Mouse (Mus musculus) spleen, postnatal 4 days (tissue): ENCODE measurements around the gene Gjb1.

Experiments
- DNase-seq, 2 experiments: peaks; one replicate each; pipeline ENCODE4 v3.0.0; 2022; ENCODE audit warnings: low spot score in 2 of 2

The Gjb1 gene

GRCm38 (mm10) chrX:101396459-101396858 is 20.3 kb downstream of the Gjb1 start:
- no peak for DNase-seq

DNA sequence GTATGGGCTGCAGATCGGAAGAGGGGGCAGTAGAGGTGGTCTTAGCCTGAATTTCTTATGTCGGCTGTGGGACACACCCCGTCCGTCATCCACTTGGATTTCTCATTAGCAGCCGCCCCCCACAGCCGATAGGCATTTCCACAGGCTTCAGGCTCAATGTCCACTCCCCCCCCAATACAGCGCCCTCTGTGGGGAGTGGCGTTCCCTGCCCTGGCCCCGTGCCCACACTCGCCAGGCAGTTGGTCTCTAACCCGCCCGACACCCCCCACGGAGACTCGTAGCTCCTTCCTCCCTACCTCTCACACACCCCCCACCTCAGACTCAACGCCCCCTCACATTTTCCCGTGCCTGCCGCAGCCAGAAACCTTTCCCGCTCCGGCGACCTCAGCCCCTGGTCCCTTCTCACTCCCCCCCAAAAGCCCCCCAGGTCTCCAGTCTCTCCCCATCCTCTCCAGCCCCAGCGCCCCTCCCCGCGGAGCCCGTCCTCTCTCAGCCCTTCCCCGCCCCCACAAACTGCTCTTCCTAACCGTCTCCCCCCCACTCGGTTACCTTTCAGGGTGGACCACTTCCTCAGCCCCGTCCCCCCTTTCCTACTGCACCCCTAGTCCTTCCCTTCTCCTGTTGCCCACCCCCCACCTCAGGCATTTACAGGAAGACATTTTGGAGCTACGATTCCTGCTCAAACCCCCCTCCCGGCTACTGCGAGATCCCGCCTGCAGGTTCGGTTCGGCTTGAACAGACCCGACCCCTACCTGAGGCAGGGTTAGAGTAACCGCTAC is 43.0 kb downstream of the Gjb1 start:
- DNase-seq, result peak; percentile 43 to 70

GRCm38 (mm10) chrX:101419725-101420699 is 43.8 kb downstream of the Gjb1 start:
- peak; percentile 79 to 88 for DNase-seq

DNA sequence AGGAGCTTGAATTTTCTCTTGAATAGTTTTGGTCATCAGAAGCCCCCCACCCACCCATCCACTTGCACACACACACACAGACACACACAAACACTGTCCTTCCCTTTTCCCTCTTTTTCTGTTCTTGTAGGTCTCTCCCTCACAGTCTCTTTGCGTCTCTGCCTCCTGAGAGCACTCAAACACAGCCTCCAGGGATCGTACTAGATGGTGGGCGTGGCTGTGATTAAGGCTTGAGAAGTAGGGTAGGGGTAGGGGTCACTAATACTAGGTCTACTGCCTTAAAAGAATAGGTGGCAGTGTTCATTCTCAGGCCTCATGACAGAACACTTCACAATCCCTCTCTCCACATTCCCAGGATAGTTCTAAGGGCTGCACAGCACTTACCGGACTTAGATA is 44.5 kb downstream of the Gjb1 start, which contains the start of gene Zmym3:
Gene Zmym3, minus strand, starts transcription at position 150 of the 396 bp plus-strand sequence.
- no peak for DNase-seq

DNA sequence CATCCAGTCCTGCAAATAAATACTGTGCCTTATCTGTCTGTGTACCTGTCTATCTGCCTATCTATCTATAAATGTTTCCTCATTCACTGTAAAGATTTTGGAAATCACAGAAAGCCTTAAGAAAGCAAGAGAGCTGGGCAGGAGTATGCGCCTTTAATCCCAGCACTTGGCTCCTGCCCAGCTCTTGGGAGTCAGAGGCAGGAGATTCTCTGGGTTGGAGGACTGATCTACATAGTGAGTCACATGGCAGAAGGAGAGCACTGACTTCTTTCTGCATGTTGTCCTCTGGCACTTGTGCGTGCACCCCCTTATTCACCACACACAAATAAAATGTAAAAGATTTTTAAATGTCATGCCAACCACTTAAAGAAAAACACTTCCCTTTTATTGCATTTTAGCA is 47.3 kb downstream of the Gjb1 start:
- DNase-seq, result no peak

GRCm38 (mm10) chrX:101427774-101428173 is 51.6 kb downstream of the Gjb1 start:
- DNase-seq, result peak; percentile 24 to 68

DNA sequence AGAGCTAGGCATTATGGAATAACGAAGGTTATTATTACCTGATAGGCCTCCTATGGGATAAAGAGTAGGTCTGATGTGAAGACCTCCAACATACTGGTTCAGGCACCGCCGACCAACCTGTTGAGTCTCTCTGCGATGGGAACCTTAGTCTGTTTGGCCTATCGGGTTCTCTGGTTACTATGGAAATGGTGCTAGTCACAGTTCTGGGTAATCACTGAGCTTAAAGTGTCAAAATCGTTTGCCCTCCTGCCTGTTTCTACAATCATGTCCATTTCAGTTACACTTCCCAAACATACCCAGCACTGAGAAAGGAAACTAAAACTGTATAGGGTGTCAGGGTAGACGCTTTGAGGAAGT is 52.6 kb downstream of the Gjb1 start:
- DNase-seq, result peak in 1 of 2 experiments; percentile 13

- peak; percentile 77 to 86 for DNase-seq
Observed at GRCm38 (mm10) chrX:101429142-101429949, 53.2 kb downstream of the Gjb1 start, which contains the start of gene Nono. Nono (plus strand) TSS chrX:101429318.

GRCm38 (mm10) chrX:101429976-101430375 is 53.8 kb downstream of the Gjb1 start:
- peak; percentile 23 to 62 for DNase-seq
